Comparison of ENCODE assay signal across 9 mouse cellular contexts in genomic region chr11:95024439-95025184, GRCm38 (mm10). TPM values are rescaled to one million over a fixed set of nuclear protein-coding genes. Genes with fewer than 3 reads are reported as not detected.
DNase-seq lines count a peak whose midpoint lies in the region; ATAC-seq lines count a peak whose summit lies in the region.
"Had no signal": no experiment of that assay in that cellular context is flagged by ENCODE, and none has a peak within 500 bp of the region (broad histone marks: within the 10 kb centered on the region; RNA-seq: fewer than 3 reads in every experiment).

No protein-coding gene starts in this region.

- no peak overlapping the region for H3K4me3 ChIP-seq in hindbrain, embryonic 14.5 days (replicated peaks; ENCODE audit: low read length)
- H3K4me3 ChIP-seq in neural tube, embryonic 14.5 days (ENCODE audit: low read depth, low read length) = no peak overlapping the region

- H3K9me3 ChIP-seq in hindbrain, embryonic 14.5 days (ENCODE audit: control insufficient read depth, low read length) = no peaks in the 10 kb centered on the region
- no peaks in the 10 kb centered on the region for H3K9me3 ChIP-seq in neural tube, embryonic 14.5 days (ENCODE audit: control insufficient read depth, low read length)

- H3K36me3 ChIP-seq in hindbrain, embryonic 14.5 days (replicated peaks; ENCODE audit: control insufficient read depth, insufficient read depth) = peaks cover 63% of the 10 kb centered on the region
- H3K36me3 ChIP-seq in neural tube, embryonic 14.5 days (ENCODE audit: control insufficient read depth, insufficient read depth, low read length) = peaks cover 58% of the 10 kb centered on the region

- H3K27ac ChIP-seq in hindbrain, embryonic 14.5 days = 0 out of 2 replicates have a peak overlapping the region, but pooled peaks have one; percentile 22
- H3K27ac ChIP-seq in neural tube, embryonic 14.5 days (ENCODE audit: low read depth, low read length) = 0 out of 2 replicates have a peak overlapping the region, but pooled peaks have one; percentile 22
- H3K27ac ChIP-seq: liver, embryonic 14.5 days had no signal

- H3K4me2 ChIP-seq in hindbrain, embryonic 14.5 days (replicated peaks) = no peak overlapping the region
- H3K4me2 ChIP-seq in neural tube, embryonic 14.5 days (ENCODE audit: low read depth, low read length) = no peak overlapping the region

- DNase-seq in lung, postnatal 14 days = peak; percentile 25
- no peak for DNase-seq in lung, postnatal 10 days
- peak; percentile 96 for DNase-seq in cerebellum, adult 9-10 months
- DNase-seq in hindbrain, embryonic 14.5 days (ENCODE audit: low spot score) = peak; percentile 51
- DNase-seq in urinary bladder, adult 18-20 months (ENCODE audit: low spot score in 2 of 2) = no peak
- no peak for DNase-seq in ovary, postnatal 14 days (ENCODE audit: low spot score)
- DNase-seq: right cerebral cortex, postnatal 25 days had no signal

- no peak overlapping the region for H3K9ac ChIP-seq in hindbrain, embryonic 14.5 days
- H3K9ac ChIP-seq in neural tube, embryonic 14.5 days (replicated peaks; ENCODE audit: low read depth, low read length) = no peak overlapping the region
- H3K9ac ChIP-seq: liver, embryonic 14.5 days had no signal

- WGBS in hindbrain, embryonic 14.5 days = 56% methylated on average over 29 of the region's 29 CpGs
- WGBS in neural tube, embryonic 14.5 days = 65% methylated on average over 29 of the region's 29 CpGs

- no peaks in the 10 kb centered on the region for H3K27me3 ChIP-seq in hindbrain, embryonic 14.5 days (ENCODE audit: control insufficient read depth, insufficient read depth, low read length)
- H3K27me3 ChIP-seq in neural tube, embryonic 14.5 days (ENCODE audit: control insufficient read depth, insufficient read depth, low read length) = no peaks in the 10 kb centered on the region

- no peak for ATAC-seq in hindbrain, embryonic 14.5 days (ENCODE audit: low FRiP score)
- ATAC-seq in neural tube, embryonic 14.5 days (ENCODE audit: low read depth) = no peak

- no peaks in the 10 kb centered on the region; the same call in 1 of the 2 replicates for H3K4me1 ChIP-seq in hindbrain, embryonic 14.5 days (replicated peaks; ENCODE audit: control insufficient read depth, insufficient read depth, low read length)
- no peaks in the 10 kb centered on the region for H3K4me1 ChIP-seq in neural tube, embryonic 14.5 days (ENCODE audit: control insufficient read depth, insufficient read depth, low read length)

RNA-seq across cellular contexts. Expression of gene Samd14, which starts 14.9 kb away (rescaled TPM):
- polyA plus RNA-seq in hindbrain, embryonic 14.5 days (2014; fragmentation: Nextera tagmentation; extraction: Ambion mirVana) = 130 and 135 TPM in 2 replicates
- 131 and 144 TPM in 2 replicates for polyA plus RNA-seq in neural tube, embryonic 14.5 days (2014; fragmentation: Nextera tagmentation; extraction: Ambion mirVana)

RNA-seq across cellular contexts. Expression of gene Pdk2, which starts 16.5 kb away (rescaled TPM):
- polyA plus RNA-seq in hindbrain, embryonic 14.5 days (2014; fragmentation: Nextera tagmentation; extraction: Ambion mirVana) = 22.7 and 25.2 TPM in 2 replicates
- 21.8 and 23.1 TPM in 2 replicates for polyA plus RNA-seq in neural tube, embryonic 14.5 days (2014; fragmentation: Nextera tagmentation; extraction: Ambion mirVana)

RNA-seq across cellular contexts. Expression of gene Ppp1r9b, which starts 33.8 kb away (rescaled TPM):
- polyA plus RNA-seq in hindbrain, embryonic 14.5 days (2014; fragmentation: Nextera tagmentation; extraction: Ambion mirVana) = 27.1 and 27.5 TPM in 2 replicates
- polyA plus RNA-seq in neural tube, embryonic 14.5 days (2014; fragmentation: Nextera tagmentation; extraction: Ambion mirVana) = 27.7 and 29.8 TPM in 2 replicates

RNA-seq across cellular contexts. Expression of gene Sgca, which starts 48.5 kb away (rescaled TPM):
- polyA plus RNA-seq in hindbrain, embryonic 14.5 days (2014; fragmentation: Nextera tagmentation; extraction: Ambion mirVana) = 0.17 TPM in 1 of 2 replicates, not detected in the other
- not detected in 2 replicates for polyA plus RNA-seq in neural tube, embryonic 14.5 days (2014; fragmentation: Nextera tagmentation; extraction: Ambion mirVana)
- polyA plus RNA-seq: liver, embryonic 14.5 days had no signal

RNA-seq across cellular contexts. Expression of gene Itga3, which starts 52.0 kb away (rescaled TPM):
- 15.6 and 16.9 TPM in 2 replicates for polyA plus RNA-seq in hindbrain, embryonic 14.5 days (2014; fragmentation: Nextera tagmentation; extraction: Ambion mirVana)
- polyA plus RNA-seq in neural tube, embryonic 14.5 days (2014; fragmentation: Nextera tagmentation; extraction: Ambion mirVana) = 13.8 and 13.9 TPM in 2 replicates

Comparison
In these comparisons a context has a peak if more than half of its experiments do, and no peak if none do; other contexts are left out.
1. DNase-seq: peak in lung, postnatal 14 days (single experiment), cerebellum, adult 9-10 months (single experiment) and hindbrain, embryonic 14.5 days (single experiment); none in lung, postnatal 10 days (single experiment), urinary bladder, adult 18-20 months (0 of 2) and ovary, postnatal 14 days (single experiment).